Mouse (Mus musculus): ENCODE data around the gene Idnk.

Gene Idnk

GRCm38 (mm10) chr13:58147760-58148159, 9.7 kb upstream of the Idnk start:
- no peak for DNase-seq

- peak; percentile 40 to 58 for DNase-seq
Measured at GRCm38 (mm10) chr13:58148256-58148831, 9.1 kb upstream of the Idnk start.

GRCm38 (mm10) chr13:58149033-58149558, 8.4 kb upstream of the Idnk start:
- peak; percentile 19 to 24 for DNase-seq

- DNase-seq, result no peak
Measured at GRCm38 (mm10) chr13:58149629-58150028, 7.8 kb upstream of the Idnk start.

- DNase-seq, result no peak
Measured at GRCm38 (mm10) chr13:58150442-58150841, 7.0 kb upstream of the Idnk start.

- peak in 1 of 2 experiments; percentile 19 for DNase-seq
Measured at GRCm38 (mm10) chr13:58156031-58156430, 1.4 kb upstream of the Idnk start.

GRCm38 (mm10) chr13:58157036-58157435, 413 bp upstream of the Idnk start:
- DNase-seq, result no peak

GRCm38 (mm10) chr13:58158099-58158912, 857 bp downstream of the Idnk start:
- peak; percentile 87 to 94 for DNase-seq

- no peak for DNase-seq
Measured at GRCm38 (mm10) chr13:58160761-58161160, 3.3 kb downstream of the Idnk start.

GRCm38 (mm10) chr13:58163343-58163742, 5.9 kb downstream of the Idnk start:
- no peak for DNase-seq

GRCm38 (mm10) chr13:58168119-58168518, 10.7 kb downstream of the Idnk start:
- DNase-seq, result no peak

GRCm38 (mm10) chr13:58176105-58176504, 18.7 kb downstream of the Idnk start:
- DNase-seq, result peak in 1 of 2 experiments; percentile 19

GRCm38 (mm10) chr13:58177511-58178208, 20.2 kb downstream of the Idnk start:
- DNase-seq, result peak; percentile 96 to 97

GRCm38 (mm10) chr13:58181607-58182551, 24.4 kb downstream of the Idnk start:
- DNase-seq, result peak in 1 of 2 experiments; percentile 20

- DNase-seq, result peak; percentile 27 to 43
Measured at GRCm38 (mm10) chr13:58184111-58184510, 26.7 kb downstream of the Idnk start.

- no peak for DNase-seq
Measured at GRCm38 (mm10) chr13:58186281-58186680, 28.8 kb downstream of the Idnk start.

GRCm38 (mm10) chr13:58187751-58188150, 30.3 kb downstream of the Idnk start:
- no peak for DNase-seq

- DNase-seq, result peak; percentile 87 to 96
Measured at GRCm38 (mm10) chr13:58188412-58188811, 31.0 kb downstream of the Idnk start.

GRCm38 (mm10) chr13:58189473-58189872, 32.0 kb downstream of the Idnk start:
- DNase-seq, result no peak

GRCm38 (mm10) chr13:58191516-58191915, 34.1 kb downstream of the Idnk start:
- no peak for DNase-seq

- peak; percentile 34 to 47 for DNase-seq
Measured at GRCm38 (mm10) chr13:58192146-58192545, 34.7 kb downstream of the Idnk start.

GRCm38 (mm10) chr13:58193221-58193620, 35.8 kb downstream of the Idnk start:
- no peak for DNase-seq

Data from kidney, postnatal 36 days (tissue).